Mouse (Mus musculus) spleen, postnatal 10 days (tissue): ENCODE results near the gene Taf15.
"Not testable (repeated sequence)": the region's sequence is repeated elsewhere in the genome, so short reads cannot be mapped to it uniquely, and the experiment has no call there.

Source experiments
- DNase-seq, 2 experiments: peaks; one replicate each; pipeline ENCODE4 v3.0.0; 2021 to 2022; ENCODE audit warnings: low spot score in 2 of 2

The Taf15 gene

GRCm38 (mm10) chr11:83536831-83537230 is 63.9 kb downstream of the Taf15 start:
- DNase-seq: no peak

GRCm38 (mm10) chr11:83538705-83539314 is 65.9 kb downstream of the Taf15 start:
- DNase-seq: no peak

GRCm38 (mm10) chr11:83540931-83541330 is 68.0 kb downstream of the Taf15 start:
- DNase-seq: no peak

GRCm38 (mm10) chr11:83541415-83541814 is 68.5 kb downstream of the Taf15 start:
- DNase-seq: no peak

GRCm38 (mm10) chr11:83544214-83544613 is 71.3 kb downstream of the Taf15 start:
- DNase-seq: no peak

GRCm38 (mm10) chr11:83550186-83550632 is 77.3 kb downstream of the Taf15 start:
- DNase-seq: no peak

- DNase-seq: not testable (repeated sequence)
Measured at GRCm38 (mm10) chr11:83551037-83551436, 78.2 kb downstream of the Taf15 start.

- no peak for DNase-seq
Measured at GRCm38 (mm10) chr11:83551668-83552067, 78.8 kb downstream of the Taf15 start.
